In the genomic region with DNA sequence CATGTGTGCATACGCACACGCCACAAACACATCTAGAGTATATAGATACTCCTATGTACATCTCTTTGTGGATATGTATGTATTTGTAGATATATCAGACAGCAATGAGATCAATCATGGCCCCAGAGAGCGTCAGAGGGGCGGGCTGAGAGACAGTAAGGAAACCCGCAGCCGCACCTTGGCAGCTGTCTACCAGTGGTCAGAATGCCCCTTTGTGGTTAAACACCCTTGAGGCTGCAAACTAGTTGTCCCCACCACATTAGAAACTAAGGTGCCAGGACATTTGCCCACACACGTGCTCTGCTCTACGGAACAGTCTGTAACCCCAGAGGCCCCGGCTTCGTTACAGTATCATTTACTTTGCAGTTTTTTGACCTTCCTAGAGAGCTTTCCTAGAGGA, we compare ENCODE assay signal across 35 mouse cellular contexts. TPM values are rescaled to one million over a fixed set of nuclear protein-coding genes. Genes with fewer than 3 reads are reported as not detected.
"Had no signal": no experiment of that assay in that cellular context is flagged by ENCODE, and none has a peak within 500 bp of the region (broad histone marks: within the 10 kb centered on the region; RNA-seq: fewer than 3 reads in every experiment).

No protein-coding gene starts in this region.

- H3K4me3 ChIP-seq: left cerebral cortex, adult 2 months; limb, embryonic 10.5 days; limb, embryonic 12.5 days; limb, embryonic 13.5 days; limb, embryonic 15.5 days; liver, embryonic 12.5 days; liver, embryonic 13.5 days; liver, embryonic 15.5 days; lung, embryonic 15.5 days; megakaryocyte, embryonic 14.5 days; midbrain, embryonic 10.5 days; midbrain, embryonic 12.5 days; midbrain, embryonic 13.5 days; midbrain, embryonic 15.5 days; neural tube, embryonic 12.5 days had no signal

- H3K4me2 ChIP-seq: limb, embryonic 12.5 days; limb, embryonic 13.5 days; limb, embryonic 15.5 days; liver, embryonic 11.5 days; liver, embryonic 12.5 days; liver, embryonic 13.5 days; liver, embryonic 15.5 days; lung, embryonic 14.5 days; lung, embryonic 15.5 days; midbrain, embryonic 11.5 days; midbrain, embryonic 12.5 days; midbrain, embryonic 13.5 days; midbrain, embryonic 15.5 days; neural tube, embryonic 12.5 days had no signal

- H3K36me3 ChIP-seq: limb, embryonic 10.5 days; limb, embryonic 12.5 days; limb, embryonic 13.5 days; limb, embryonic 15.5 days; liver, embryonic 12.5 days; liver, embryonic 13.5 days; liver, embryonic 15.5 days; lung, embryonic 15.5 days; midbrain, embryonic 10.5 days; midbrain, embryonic 12.5 days; midbrain, embryonic 13.5 days; midbrain, embryonic 15.5 days; neural tube, embryonic 12.5 days had no signal

- DNase-seq: left cerebral cortex, postnatal 4 days; liver; liver, embryonic 13.5 days; liver, postnatal 0 days; lung, adult 18-20 months; lung, adult 2 months; lung, embryonic 14.5 days; lung, postnatal 10 days; lung, postnatal 36 days; lung, postnatal 4 days; midbrain, embryonic 14.5 days had no signal

- H3K9ac ChIP-seq: limb, embryonic 12.5 days; limb, embryonic 13.5 days; limb, embryonic 15.5 days; liver, embryonic 12.5 days; liver, embryonic 13.5 days; liver, embryonic 14.5 days; liver, embryonic 15.5 days; liver, postnatal 0 days; lung, embryonic 14.5 days; lung, embryonic 15.5 days; midbrain, embryonic 12.5 days; midbrain, embryonic 13.5 days; midbrain, embryonic 15.5 days; neural tube, embryonic 12.5 days had no signal

- ATAC-seq: liver, embryonic 12.5 days; liver, postnatal 0 days; midbrain, embryonic 13.5 days; midbrain, embryonic 15.5 days; midbrain, embryonic 16.5 days had no signal

- H3K9me3 ChIP-seq: limb, embryonic 10.5 days; limb, embryonic 13.5 days; limb, embryonic 15.5 days; liver, embryonic 12.5 days; liver, embryonic 13.5 days; liver, embryonic 15.5 days; lung, embryonic 15.5 days; midbrain, embryonic 10.5 days; midbrain, embryonic 13.5 days; midbrain, embryonic 15.5 days; neural tube, embryonic 12.5 days had no signal

- H3K27ac ChIP-seq: left cerebral cortex, adult 2 months; limb, embryonic 10.5 days; limb, embryonic 12.5 days; limb, embryonic 13.5 days; limb, embryonic 15.5 days; liver, embryonic 12.5 days; liver, embryonic 13.5 days; liver, embryonic 14.5 days; liver, embryonic 15.5 days; lung, embryonic 15.5 days; macrophage; midbrain, embryonic 10.5 days; midbrain, embryonic 12.5 days; midbrain, embryonic 13.5 days; midbrain, embryonic 15.5 days; neural tube, embryonic 12.5 days had no signal

- H3K4me1 ChIP-seq: limb, embryonic 13.5 days; limb, embryonic 15.5 days; liver, embryonic 12.5 days; liver, embryonic 13.5 days; liver, embryonic 15.5 days; megakaryocyte, embryonic 14.5 days; midbrain, embryonic 15.5 days; neural tube, embryonic 12.5 days had no signal

- H3K27me3 ChIP-seq: limb, embryonic 12.5 days; limb, embryonic 13.5 days; limb, embryonic 15.5 days; liver, embryonic 12.5 days; liver, embryonic 13.5 days; liver, embryonic 15.5 days; lung, embryonic 15.5 days; midbrain, embryonic 12.5 days; midbrain, embryonic 13.5 days; midbrain, embryonic 15.5 days; neural tube, embryonic 12.5 days had no signal

RNA-seq across cellular contexts. Expression of a gene that starts 26.2 kb away (rescaled TPM):
- total RNA-seq: megakaryocyte progenitor cell, adult 5-6 weeks; megakaryocyte-erythroid progenitor cell, adult 5-6 weeks; monocyte, adult 5-6 weeks had no signal

RNA-seq across cellular contexts. Expression of a gene that starts 55.4 kb away (rescaled TPM):
- total RNA-seq: megakaryocyte progenitor cell, adult 5-6 weeks; megakaryocyte, adult 5-6 weeks; megakaryocyte-erythroid progenitor cell, adult 5-6 weeks; monocyte, adult 5-6 weeks had no signal
- polyA plus RNA-seq: limb, embryonic 10.5 days; limb, embryonic 11.5 days; limb, embryonic 12.5 days; liver, embryonic 11.5 days; liver, postnatal 0 days; macrophage; midbrain, embryonic 10.5 days had no signal
